Mouse (Mus musculus): Measurements from ENCODE around the gene Harbi1. TPM values are rescaled to one million over a fixed set of nuclear protein-coding genes. Genes with fewer than 3 reads are reported as not detected.

The Harbi1 gene
- polyA plus RNA-seq, 1 experiment from 2014 or later: 21.2 TPM

- no peak overlapping the region for H3K4me3 ChIP-seq (replicated peaks; ENCODE audit: low read length)
- no peak for ATAC-seq (ENCODE audit: insufficient read depth, low FRiP score)
- no peaks in the 10 kb centered on the region for H3K9me3 ChIP-seq (replicated peaks; ENCODE audit: control insufficient read depth, low read length)
- no peaks in the 10 kb centered on the region for H3K4me1 ChIP-seq (ENCODE audit: control insufficient read depth, insufficient read depth, low read length)
- H3K4me2 ChIP-seq (ENCODE audit: low read depth, low read length): no peak overlapping the region
- H3K9ac ChIP-seq (ENCODE audit: low read length): no peak overlapping the region
- 73% methylated on average over 2 of the region's 2 CpGs for WGBS
- peaks cover 7% of the 10 kb centered on the region; the same call in 1 of the 2 replicates for H3K36me3 ChIP-seq (ENCODE audit: control insufficient read depth, insufficient read depth, low read length)
- H3K27ac ChIP-seq (ENCODE audit: low read length): no peak overlapping the region
- no peaks in the 10 kb centered on the region for H3K27me3 ChIP-seq (ENCODE audit: control insufficient read depth, insufficient read depth, low read length)
These were observed 34.2 kb upstream of the Harbi1 start for GRCm38 (mm10) chr2:91676420-91676819.

GRCm38 (mm10) chr2:91676961-91677360 is 33.7 kb upstream of the Harbi1 start:
- no peak overlapping the region for H3K4me2 ChIP-seq (ENCODE audit: low read depth, low read length)
- H3K9me3 ChIP-seq (replicated peaks; ENCODE audit: control insufficient read depth, low read length): no peaks in the 10 kb centered on the region
- H3K27ac ChIP-seq (ENCODE audit: low read length): no peak overlapping the region
- peaks cover 9% of the 10 kb centered on the region; the same call in 1 of the 2 replicates for H3K36me3 ChIP-seq (ENCODE audit: control insufficient read depth, insufficient read depth, low read length)
- H3K9ac ChIP-seq (ENCODE audit: low read length): no peak overlapping the region
- ATAC-seq (ENCODE audit: insufficient read depth, low FRiP score): no peak
- H3K4me1 ChIP-seq (ENCODE audit: control insufficient read depth, insufficient read depth, low read length): no peaks in the 10 kb centered on the region
- H3K4me3 ChIP-seq (replicated peaks; ENCODE audit: low read length): no peak overlapping the region
- no peaks in the 10 kb centered on the region for H3K27me3 ChIP-seq (ENCODE audit: control insufficient read depth, insufficient read depth, low read length)

GRCm38 (mm10) chr2:91682850-91683249 is 27.8 kb upstream of the Harbi1 start:
- Histone ChIP-seq H3K9ac (ENCODE audit: low read length) (no peak overlapping the region), H3K27me3 (ENCODE audit: control insufficient read depth, insufficient read depth, low read length) (no peaks in the 10 kb centered on the region), H3K4me3 (replicated peaks; ENCODE audit: low read length) (no peak overlapping the region), H3K4me1 (ENCODE audit: control insufficient read depth, insufficient read depth, low read length) (no peaks in the 10 kb centered on the region), H3K4me2 (ENCODE audit: low read depth, low read length) (no peak overlapping the region), H3K36me3 (ENCODE audit: control insufficient read depth, insufficient read depth, low read length) (0 out of 2 replicates have a peak, but pooled peaks cover 5% of the 10 kb centered on the region), H3K9me3 (replicated peaks; ENCODE audit: control insufficient read depth, low read length) (no peaks in the 10 kb centered on the region), H3K27ac (ENCODE audit: low read length) (no peak overlapping the region)
- ATAC-seq (ENCODE audit: insufficient read depth, low FRiP score): peak; percentile 40; the same call in 1 of the 2 replicates
- 50% methylated on average over 4 of the region's 4 CpGs for WGBS

- no peak for ATAC-seq (ENCODE audit: insufficient read depth, low FRiP score)
- Histone ChIP-seq H3K27me3 (ENCODE audit: control insufficient read depth, insufficient read depth, low read length) (no peaks in the 10 kb centered on the region), H3K9me3 (replicated peaks; ENCODE audit: control insufficient read depth, low read length) (no peaks in the 10 kb centered on the region), H3K27ac (ENCODE audit: low read length) (no peak overlapping the region), H3K36me3 (ENCODE audit: control insufficient read depth, insufficient read depth, low read length) (0 out of 2 replicates have a peak, but pooled peaks cover 12% of the 10 kb centered on the region), H3K9ac (ENCODE audit: low read length) (no peak overlapping the region), H3K4me1 (ENCODE audit: control insufficient read depth, insufficient read depth, low read length) (no peaks in the 10 kb centered on the region), H3K4me3 (replicated peaks; ENCODE audit: low read length) (no peak overlapping the region), H3K4me2 (ENCODE audit: low read depth, low read length) (no peak overlapping the region)
- 69% methylated on average over 8 of the region's 8 CpGs for WGBS
These were observed 26.7 kb upstream of the Harbi1 start for GRCm38 (mm10) chr2:91683919-91684318.

GRCm38 (mm10) chr2:91689452-91689851 is 21.2 kb upstream of the Harbi1 start:
- no peaks in the 10 kb centered on the region for H3K9me3 ChIP-seq (replicated peaks; ENCODE audit: control insufficient read depth, low read length)
- no peak overlapping the region for H3K4me2 ChIP-seq (ENCODE audit: low read depth, low read length)
- 83% methylated on average over 7 of the region's 7 CpGs for WGBS
- H3K27me3 ChIP-seq (ENCODE audit: control insufficient read depth, insufficient read depth, low read length): no peaks in the 10 kb centered on the region
- H3K9ac ChIP-seq (ENCODE audit: low read length): no peak overlapping the region
- H3K27ac ChIP-seq (ENCODE audit: low read length): no peak overlapping the region
- H3K36me3 ChIP-seq (ENCODE audit: control insufficient read depth, insufficient read depth, low read length): 0 out of 2 replicates have a peak, but pooled peaks cover 8% of the 10 kb centered on the region
- no peak overlapping the region for H3K4me3 ChIP-seq (replicated peaks; ENCODE audit: low read length)
- no peak; the same call in 1 of the 2 replicates for ATAC-seq (ENCODE audit: insufficient read depth, low FRiP score)
- no peaks in the 10 kb centered on the region for H3K4me1 ChIP-seq (ENCODE audit: control insufficient read depth, insufficient read depth, low read length)

GRCm38 (mm10) chr2:91695436-91696224 is 15.0 kb upstream of the Harbi1 start:
- H3K9ac ChIP-seq (ENCODE audit: low read length): no peak overlapping the region
- no peaks in the 10 kb centered on the region for H3K36me3 ChIP-seq (ENCODE audit: control insufficient read depth, insufficient read depth, low read length)
- no peaks in the 10 kb centered on the region for H3K9me3 ChIP-seq (replicated peaks; ENCODE audit: control insufficient read depth, low read length)
- no peaks in the 10 kb centered on the region for H3K27me3 ChIP-seq (ENCODE audit: control insufficient read depth, insufficient read depth, low read length)
- H3K27ac ChIP-seq (ENCODE audit: low read length): peak overlapping the region; percentile 42
- ATAC-seq (ENCODE audit: insufficient read depth, low FRiP score): no peak
- 91% methylated on average over 10 of the region's 10 CpGs for WGBS
- no peak overlapping the region for H3K4me3 ChIP-seq (replicated peaks; ENCODE audit: low read length)
- no peak overlapping the region for H3K4me2 ChIP-seq (ENCODE audit: low read depth, low read length)
- 0 out of 2 replicates have a peak, but pooled peaks cover 3% of the 10 kb centered on the region for H3K4me1 ChIP-seq (ENCODE audit: control insufficient read depth, insufficient read depth, low read length)

GRCm38 (mm10) chr2:91696225-91696590 is 14.4 kb upstream of the Harbi1 start:
- WGBS: 53% methylated on average over 1 of the region's 1 CpGs
- Histone ChIP-seq H3K4me1 (ENCODE audit: control insufficient read depth, insufficient read depth, low read length) (0 out of 2 replicates have a peak, but pooled peaks cover 3% of the 10 kb centered on the region), H3K27me3 (ENCODE audit: control insufficient read depth, insufficient read depth, low read length) (no peaks in the 10 kb centered on the region), H3K4me2 (ENCODE audit: low read depth, low read length) (no peak overlapping the region), H3K9ac (ENCODE audit: low read length) (no peak overlapping the region), H3K4me3 (replicated peaks; ENCODE audit: low read length) (no peak overlapping the region), H3K9me3 (replicated peaks; ENCODE audit: control insufficient read depth, low read length) (no peaks in the 10 kb centered on the region), H3K36me3 (ENCODE audit: control insufficient read depth, insufficient read depth, low read length) (no peaks in the 10 kb centered on the region), H3K27ac (ENCODE audit: low read length) (peak overlapping the region; percentile 42)
- peak; percentile 73; the same call in 1 of the 2 replicates for ATAC-seq (ENCODE audit: insufficient read depth, low FRiP score)

- ATAC-seq (ENCODE audit: insufficient read depth, low FRiP score): no peak
- Histone ChIP-seq H3K4me3 (replicated peaks; ENCODE audit: low read length) (no peak overlapping the region), H3K9me3 (replicated peaks; ENCODE audit: control insufficient read depth, low read length) (no peaks in the 10 kb centered on the region), H3K9ac (ENCODE audit: low read length) (no peak overlapping the region), H3K36me3 (ENCODE audit: control insufficient read depth, insufficient read depth, low read length) (no peaks in the 10 kb centered on the region), H3K27me3 (ENCODE audit: control insufficient read depth, insufficient read depth, low read length) (no peaks in the 10 kb centered on the region), H3K27ac (ENCODE audit: low read length) (no peak overlapping the region), H3K4me2 (ENCODE audit: low read depth, low read length) (no peak overlapping the region), H3K4me1 (ENCODE audit: control insufficient read depth, insufficient read depth, low read length) (0 out of 2 replicates have a peak, but pooled peaks cover 3% of the 10 kb centered on the region)
- WGBS: 60% methylated on average over 1 of the region's 1 CpGs
These were observed 11.4 kb upstream of the Harbi1 start for GRCm38 (mm10) chr2:91699225-91699624.

GRCm38 (mm10) chr2:91701366-91701765 is 9.3 kb upstream of the Harbi1 start:
- 0 out of 2 replicates have a peak, but pooled peaks cover 3% of the 10 kb centered on the region for H3K4me1 ChIP-seq (ENCODE audit: control insufficient read depth, insufficient read depth, low read length)
- H3K4me2 ChIP-seq (ENCODE audit: low read depth, low read length): no peak overlapping the region
- no peaks in the 10 kb centered on the region for H3K9me3 ChIP-seq (replicated peaks; ENCODE audit: control insufficient read depth, low read length)
- no peaks in the 10 kb centered on the region for H3K36me3 ChIP-seq (ENCODE audit: control insufficient read depth, insufficient read depth, low read length)
- WGBS: 96% methylated on average over 2 of the region's 2 CpGs
- H3K4me3 ChIP-seq (replicated peaks; ENCODE audit: low read length): no peak overlapping the region
- no peak overlapping the region for H3K27ac ChIP-seq (ENCODE audit: low read length)
- no peak for ATAC-seq (ENCODE audit: insufficient read depth, low FRiP score)
- H3K27me3 ChIP-seq (ENCODE audit: control insufficient read depth, insufficient read depth, low read length): no peaks in the 10 kb centered on the region
- H3K9ac ChIP-seq (ENCODE audit: low read length): no peak overlapping the region
